Mouse (Mus musculus) testis, adult 2 months (tissue): Measurements from ENCODE around the gene Ebf3.

Experiments used
- CTCF ChIP-seq: fragments of 200-500 bp; IDR thresholded peaks from 2 replicates; pipeline ENCODE4 v1.5.1; 2012; ENCODE audit warnings: low read depth, mild to moderate bottlenecking, inconsistent platforms, low read length, moderate library complexity; ENCODE audit not compliant: control insufficient read depth, insufficient read depth, insufficient replicate concordance
- POLR2A ChIP-seq: fragments of 200-500 bp; IDR thresholded peaks from 2 replicates; pipeline ENCODE4 v1.6.1; 2012; ENCODE audit warnings: low read depth, mild to moderate bottlenecking, inconsistent platforms, low read length, moderate library complexity; ENCODE audit not compliant: control insufficient read depth

- TF ChIP-seq POLR2A (no peak), CTCF (no peak)
Measured at GRCm38 (mm10) chr7:137301329-137301751, 12.9 kb downstream of the Ebf3 start.
